Mouse (Mus musculus) CH12.LX (cell line): Measurements from ENCODE around the gene Srcap. TPM values are rescaled to one million over a fixed set of nuclear protein-coding genes. Genes with fewer than 3 reads are reported as not detected.

ENCODE experiments used
- DNase-seq: peaks from one replicate; pipeline ENCODE4 v3.0.0-alpha.2; 2013; ENCODE audit errors: extremely low read depth
- H3K27ac ChIP-seq: 2 replicates; pipeline ENCODE4 v1.5.1; 2012; ENCODE audit warnings: low read depth, mild to moderate bottlenecking, control low read depth, moderate library complexity; ENCODE audit not compliant: insufficient read depth
- H3K27me3 ChIP-seq: replicated peaks from 2 replicates; pipeline ENCODE3; 2012; ENCODE audit warnings: inconsistent platforms
- H3K36me3 ChIP-seq, 2 experiments: replicated peaks in 1 of 2; 2 replicates each; pipeline versions ENCODE3 to v1.6.1; 2012; ENCODE audit warnings: inconsistent platforms in 1 of 2, low read length in 1 of 2, mild to moderate bottlenecking in 1 of 2, mixed read lengths in 1 of 2, moderate library complexity in 1 of 2; ENCODE audit not compliant: control insufficient read depth in 1 of 2, insufficient read depth in 1 of 2
- H3K4me1 ChIP-seq, 2 experiments: 2 replicates each; pipeline ENCODE4 v1.6.1; 2012; ENCODE audit warnings: inconsistent platforms in 1 of 2, moderate library complexity in 1 of 2; ENCODE audit not compliant: insufficient read depth in 2 of 2, control insufficient read depth in 1 of 2
- H3K4me2 ChIP-seq: 2 replicates; pipeline ENCODE4 v1.6.1; 2012; ENCODE audit warnings: low read depth, mild to moderate bottlenecking, control low read depth; ENCODE audit not compliant: poor library complexity, insufficient read depth, severe bottlenecking
- H3K4me3 ChIP-seq, 3 experiments: fragments of 150-350 bp in 1 of 3; sonication (generic) in 1 of 3; replicated peaks in 1 of 3; 2 replicates each; pipeline versions ENCODE3 to v1.5.1; 2011 to 2012; ENCODE audit warnings: low read depth in 2 of 3, low read length in 2 of 3, mild to moderate bottlenecking in 2 of 3, moderate library complexity in 2 of 3, control low read depth in 1 of 3, improper control_type of control experiment in 1 of 3, inconsistent platforms in 1 of 3, mixed read lengths in 1 of 3; ENCODE audit not compliant: poor library complexity in 1 of 3
- H3K79me2 ChIP-seq: replicated peaks from 2 replicates; pipeline ENCODE4 v1.6.1; 2012; ENCODE audit warnings: mild to moderate bottlenecking, moderate library complexity; ENCODE audit not compliant: control insufficient read depth, poor library complexity, insufficient read depth, severe bottlenecking; ENCODE audit errors: extremely low read depth
- H3K9ac ChIP-seq: 2 replicates; pipeline ENCODE4 v1.6.1; 2012; ENCODE audit warnings: low read depth, mild to moderate bottlenecking, control low read depth, moderate library complexity; ENCODE audit not compliant: insufficient read depth
- H3K9me3 ChIP-seq: replicated peaks from 2 replicates; pipeline ENCODE3; 2012; ENCODE audit warnings: low read length, inconsistent platforms, mixed read lengths
- CHD2 ChIP-seq: IDR thresholded peaks from 2 replicates; pipeline ENCODE4 v1.6.1; 2011; ENCODE audit warnings: low read length, improper control_type of control experiment
- CTCF ChIP-seq, 2 experiments: IDR thresholded peaks in 1 of 2; conservative IDR thresholded peaks in 1 of 2; 2 replicates each; pipeline ENCODE4 v1.5.1; 2011 to 2012; ENCODE audit warnings: low read depth in 2 of 2, low read length in 2 of 2, improper control_type of control experiment in 1 of 2, inconsistent platforms in 1 of 2, mild to moderate bottlenecking in 1 of 2, moderate library complexity in 1 of 2
- ELF1 ChIP-seq: IDR thresholded peaks from 2 replicates; pipeline ENCODE4 v1.6.1; 2014; ENCODE audit warnings: low read depth, mild to moderate bottlenecking, inconsistent platforms, low read length, improper control_type of control experiment
- EP300 ChIP-seq: IDR thresholded peaks from 2 replicates; pipeline ENCODE4 v1.6.1; 2011; ENCODE audit warnings: low read length, improper control_type of control experiment
- GABPA ChIP-seq: IDR thresholded peaks from 2 replicates; pipeline ENCODE4 v1.6.1; 2012; ENCODE audit warnings: low read depth, low read length, improper control_type of control experiment, inconsistent platforms; ENCODE audit not compliant: insufficient replicate concordance
- JUND ChIP-seq: conservative IDR thresholded peaks from 2 replicates; pipeline ENCODE4 v1.6.1; 2011; ENCODE audit warnings: low read depth, low read length, improper control_type of control experiment
- KAT2A ChIP-seq: IDR thresholded peaks from 2 replicates; pipeline ENCODE4 v1.6.1; 2012; ENCODE audit warnings: low read length, improper control_type of control experiment, inconsistent platforms; ENCODE audit not compliant: insufficient replicate concordance
- MAX ChIP-seq: IDR thresholded peaks from 2 replicates; pipeline ENCODE4 v1.6.1; 2011; ENCODE audit warnings: low read length, improper control_type of control experiment
- MYC ChIP-seq: IDR thresholded peaks from 2 replicates; pipeline ENCODE4 v1.6.1; 2011; ENCODE audit warnings: low read depth, mild to moderate bottlenecking, improper control_type of control experiment, low read length
- NELFE ChIP-seq: IDR thresholded peaks from 2 replicates; pipeline ENCODE4 v1.6.1; 2011; ENCODE audit warnings: low read depth, low read length, improper control_type of control experiment
- POLR2A ChIP-seq: IDR thresholded peaks from 2 replicates; pipeline ENCODE4 v1.6.1; 2011; ENCODE audit warnings: low read depth, mild to moderate bottlenecking, improper control_type of control experiment, low read length
- TBP ChIP-seq: conservative IDR thresholded peaks from 2 replicates; pipeline ENCODE4 v1.6.1; 2011; ENCODE audit warnings: low read depth, low read length, improper control_type of control experiment
- USF2 ChIP-seq: conservative IDR thresholded peaks from 2 replicates; pipeline ENCODE4 v1.6.1; 2011; ENCODE audit warnings: low read depth, low read length, improper control_type of control experiment
- ZC3H11A ChIP-seq: IDR thresholded peaks from 2 replicates; pipeline ENCODE4 v1.6.1; 2012; ENCODE audit warnings: low read depth, mild to moderate bottlenecking, inconsistent platforms, low read length, improper control_type of control experiment
- ZMIZ1 ChIP-seq: IDR thresholded peaks from 2 replicates; pipeline ENCODE4 v1.6.1; 2012; ENCODE audit warnings: low read depth, mild to moderate bottlenecking, inconsistent platforms, low read length, improper control_type of control experiment
- ZNF384 ChIP-seq: IDR thresholded peaks from 2 replicates; pipeline ENCODE4 v1.6.1; 2012; ENCODE audit warnings: low read depth, low read length, improper control_type of control experiment, inconsistent platforms
- dilution Hi-C: fragments of 300-500 bp; cut with MboI; formaldehyde crosslinking; loops from 2 replicates; pipeline ENCODE4 v1.14.3; 2020; ENCODE audit warnings: low sequenced_read_pairs; ENCODE audit not compliant: extremely low pct_unique_long_range_greater_than_20kb, extremely low pct_ligation_motif_present
- in situ Hi-C: fragments of 300-500 bp; cut with MboI; formaldehyde crosslinking; loops from 3 replicates; pipeline ENCODE4 v1.14.3; 2019; ENCODE audit warnings: low sequenced_read_pairs, low pct_ligation_motif_present, low pct_unique_long_range_greater_than_20kb, mixed read lengths
- polyA plus RNA-seq: library from polyadenylated mRNA; unstranded; fragments of >175 nt; gene quantifications from 2 replicates; pipeline ENCODE4 v1.2.1, GENCODE M21; 2012; ENCODE audit warnings: low read depth; ENCODE audit not compliant: insufficient read length
- total RNA-seq, 2 experiments: library from RNA; depleted of rRNA; stranded (reverse); fragments of 300-350 nt in 1 of 2; fragments of >200 nt in 1 of 2; gene quantifications; 2 replicates each; pipeline ENCODE4 v1.2.3; 2012 to 2014

Gene Srcap
- total and polyA plus RNA-seq, 3 experiments = 4.1 to 28.1 (median 19.9) TPM

DNA sequence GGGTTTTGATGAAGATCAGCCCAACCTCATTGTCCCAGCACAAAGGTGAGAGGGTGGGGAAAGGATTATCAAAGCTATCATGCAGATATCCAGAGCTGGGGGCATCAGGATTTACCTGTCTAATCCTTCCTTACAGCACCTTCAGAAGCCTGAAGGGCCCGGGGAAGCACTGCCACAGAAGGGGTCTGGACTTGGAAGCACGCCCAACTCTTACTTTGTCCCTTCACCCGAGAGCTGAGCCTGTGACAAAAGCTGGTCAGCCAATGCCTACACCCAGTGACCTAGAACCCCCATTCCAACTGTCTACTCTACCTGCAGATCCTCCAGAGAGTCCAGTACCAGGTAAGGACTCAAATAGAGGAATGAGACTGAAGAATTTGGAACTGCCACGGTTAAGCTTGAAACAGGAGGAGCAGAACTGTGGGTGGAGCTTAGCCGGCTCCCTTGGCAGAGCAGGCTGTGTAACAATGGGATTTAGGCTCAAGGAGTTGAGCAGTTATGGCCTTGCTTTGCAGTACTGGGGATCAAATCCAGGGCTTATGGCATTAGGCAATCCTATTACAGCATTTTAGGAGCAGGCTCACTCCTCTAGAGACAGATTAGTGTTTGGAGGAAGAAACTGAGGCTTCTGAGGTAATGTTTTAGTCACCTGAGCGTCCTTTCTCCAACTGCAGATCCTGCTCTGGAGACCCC lies 37.3 kb upstream of the Srcap start:
- Histone ChIP-seq H3K9ac (no peak overlapping the region), H3K36me3 (peaks cover 28 to 39% of the 10 kb centered on the region in 2 experiments), H3K27ac (no peak overlapping the region), H3K4me1 (peaks cover 3 to 32% of the 10 kb centered on the region in 2 experiments; a peak in 2 of 4 replicates), H3K4me3 (no peak overlapping the region), H3K9me3 (no peaks in the 10 kb centered on the region), H3K4me2 (no peak overlapping the region), H3K27me3 (no peaks in the 10 kb centered on the region), H3K79me2 (peaks cover 11% of the 10 kb centered on the region)
- dilution Hi-C loops = no loop called here
- TF ChIP-seq CTCF (conservative IDR thresholded peaks at IDR 0.05 in 1 of 2, IDR thresholded peaks at IDR 0.05 in 1 of 2; ENCODE audit: low read depth in 2 of 2, low read length in 2 of 2) = no peak
- TF ChIP-seq ZNF384 = no peak
- TF ChIP-seq USF2 = no peak
- no peak for TF ChIP-seq ELF1
- TF ChIP-seq POLR2A = no peak
- no peak for TF ChIP-seq TBP
- TF ChIP-seq CHD2 = no peak
- TF ChIP-seq ZC3H11A = no peak
- DNase-seq = no peak
- in situ Hi-C loops = loop anchor here (5.0 kb wide), 1 partner anchor 112 kb away; no protein-coding TSS in a partner anchor

DNA sequence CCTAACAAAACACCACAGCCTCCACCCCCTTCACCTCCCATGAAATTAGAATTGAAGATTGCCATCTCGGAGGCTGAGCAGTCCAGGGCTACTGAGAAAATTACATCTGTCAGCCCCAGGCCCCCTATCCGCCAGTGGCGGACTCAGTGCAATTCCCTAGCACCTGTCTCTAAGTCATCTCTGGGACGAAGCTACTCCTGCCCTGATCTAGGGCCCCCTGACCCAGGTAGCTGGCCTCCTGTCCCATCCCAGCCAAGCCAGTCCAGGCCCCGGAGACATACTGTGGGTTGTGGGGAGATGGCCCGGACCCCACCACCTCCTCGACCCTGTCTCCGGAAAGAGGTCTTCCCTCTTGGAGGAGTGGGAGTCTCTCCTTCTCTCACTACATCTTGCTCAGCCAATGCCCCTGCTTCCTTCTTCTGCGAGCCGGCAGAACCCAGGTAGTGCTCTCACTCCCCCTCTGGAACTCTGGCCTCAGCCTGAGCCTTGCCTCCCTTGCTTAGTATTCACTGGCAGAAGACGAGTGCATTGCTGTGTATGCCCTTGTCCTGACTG lies 36.5 kb upstream of the Srcap start:
- dilution Hi-C loops (no loop called here), in situ Hi-C loops (loop anchor here (5.0 kb wide), 1 partner anchor 113 kb away; no protein-coding TSS in a partner anchor)
- DNase-seq = no peak
- H3K27ac ChIP-seq = no peak overlapping the region
- H3K4me3 ChIP-seq = no peak overlapping the region
- H3K9ac ChIP-seq = no peak overlapping the region
- peaks cover 18% of the 10 kb centered on the region for H3K79me2 ChIP-seq
- no peaks in the 10 kb centered on the region for H3K27me3 ChIP-seq
- H3K9me3 ChIP-seq = no peaks in the 10 kb centered on the region
- peaks cover 28 to 39% of the 10 kb centered on the region in 2 experiments for H3K36me3 ChIP-seq
- no peak for TF ChIP-seq EP300
- H3K4me1 ChIP-seq = peaks cover 3 to 29% of the 10 kb centered on the region in 2 experiments; a peak in 2 of 4 replicates
- no peak overlapping the region for H3K4me2 ChIP-seq

DNA sequence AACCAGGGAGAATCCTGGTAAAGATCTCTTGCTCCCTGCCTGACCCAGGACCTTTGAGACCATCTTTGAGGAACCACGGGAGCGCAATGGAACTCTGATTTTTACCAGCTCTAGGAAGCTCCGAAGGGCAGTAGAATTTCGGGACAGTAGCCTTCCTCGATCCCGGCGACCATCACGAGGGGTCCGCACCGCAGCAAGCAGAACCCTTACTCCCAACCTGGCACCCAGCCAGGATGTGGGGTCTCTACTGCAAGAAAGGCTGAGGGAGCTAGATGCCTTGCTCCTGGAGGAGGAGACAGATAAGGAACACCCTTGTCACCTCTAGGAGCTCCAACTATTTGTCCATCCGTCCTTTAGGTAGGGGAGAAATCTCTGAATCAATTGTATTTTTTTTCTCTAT lies 35.4 kb upstream of the Srcap start:
- DNase-seq = no peak
- in situ Hi-C loops = loop anchor here (5.0 kb wide), 1 partner anchor 114 kb away; no protein-coding TSS in a partner anchor
- Histone ChIP-seq H3K4me2 (no peak overlapping the region), H3K4me3 (no peak overlapping the region), H3K27ac (no peak overlapping the region), H3K4me1 (peaks cover 3 to 29% of the 10 kb centered on the region in 2 experiments; a peak in 2 of 4 replicates), H3K36me3 (peaks cover 28 to 47% of the 10 kb centered on the region in 2 experiments), H3K9me3 (no peaks in the 10 kb centered on the region), H3K27me3 (no peaks in the 10 kb centered on the region), H3K9ac (no peak overlapping the region; the same call in 1 of the 2 replicates)
- TF ChIP-seq KAT2A (no peak), ZMIZ1 (no peak), MYC (no peak), GABPA (no peak), POLR2A (no peak), MAX (no peak), CTCF (conservative IDR thresholded peaks at IDR 0.05 in 1 of 2, IDR thresholded peaks at IDR 0.05 in 1 of 2; ENCODE audit: low read depth in 2 of 2, low read length in 2 of 2) (no peak), NELFE (no peak), USF2 (no peak), JUND (no peak)
- TF ChIP-seq, all 38 proteins: peak for 0
- dilution Hi-C loops = no loop called here
- H3K79me2 ChIP-seq = peaks cover 27% of the 10 kb centered on the region
